Mouse (Mus musculus): Measurements from ENCODE around the gene Grik3. TPM values are rescaled to one million over a fixed set of nuclear protein-coding genes. Genes with fewer than 3 reads are reported as not detected.

Gene Grik3
- not detected for total RNA-seq (2023)

GRCm38 (mm10) chr4:125490661-125491504 is at the start of gene Grik3:
Gene Grik3 (plus strand): TSS chr4:125490700.

